Mouse (Mus musculus) gastrocnemius, adult 18-20 months (tissue): ENCODE data around the gene Atl3. TPM values are rescaled to one million over a fixed set of nuclear protein-coding genes. Genes with fewer than 3 reads are reported as not detected.

Source experiments
- DNase-seq: peaks from one replicate; pipeline ENCODE4 v3.0.0; 2021; ENCODE audit warnings: low spot score
- total RNA-seq, 2 experiments: library from RNA; stranded (reverse); gene quantifications; 2 replicates each; pipeline ENCODE4 v1.2.3; 2021

The Atl3 gene
- total RNA-seq, 2 experiments from 2014 or later = 6.1 to 7.2 TPM

- no peak for DNase-seq
Observed at GRCm38 (mm10) chr19:7498816-7499215, 5.0 kb downstream of the Atl3 start.

DNA sequence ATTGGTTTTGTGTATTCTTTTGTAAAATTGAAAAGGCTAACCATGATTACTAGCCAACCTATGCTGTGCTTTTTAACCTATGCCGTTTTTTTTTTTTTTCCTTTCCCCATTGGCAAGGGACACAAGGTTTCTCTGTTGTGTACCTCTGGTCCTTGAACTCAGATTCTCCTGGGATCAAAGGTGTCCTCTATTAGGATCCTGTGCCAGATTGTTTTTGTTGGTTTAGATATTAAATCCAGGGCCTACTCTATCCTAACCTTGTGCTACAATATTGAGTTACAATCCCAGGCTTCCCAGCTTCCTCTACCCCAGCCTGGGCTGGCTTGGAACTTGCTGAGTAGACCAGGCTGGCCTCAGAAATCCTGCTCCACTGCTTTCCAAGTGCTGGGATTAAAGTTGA lies 6.9 kb downstream of the Atl3 start:
- DNase-seq = no peak

DNA sequence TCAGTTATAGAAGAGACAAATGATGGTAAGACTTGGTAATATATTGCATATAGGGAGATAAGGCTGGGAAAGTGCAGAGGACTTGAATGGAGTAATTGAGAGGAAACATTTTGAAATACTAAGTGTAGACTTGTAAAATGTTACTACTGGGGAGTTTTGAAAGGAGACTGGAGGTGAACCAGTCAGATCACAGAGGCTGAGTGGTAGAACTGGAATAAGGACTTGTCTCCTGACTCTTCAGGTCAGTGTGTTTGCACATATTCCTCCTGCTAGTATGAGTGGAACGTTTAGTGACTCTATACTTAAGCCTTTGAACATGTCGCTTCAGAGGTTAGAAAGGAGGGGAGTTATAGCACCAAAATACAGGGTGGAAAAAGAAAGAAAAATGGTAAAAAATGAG lies 8.6 kb downstream of the Atl3 start:
- no peak for DNase-seq

DNA sequence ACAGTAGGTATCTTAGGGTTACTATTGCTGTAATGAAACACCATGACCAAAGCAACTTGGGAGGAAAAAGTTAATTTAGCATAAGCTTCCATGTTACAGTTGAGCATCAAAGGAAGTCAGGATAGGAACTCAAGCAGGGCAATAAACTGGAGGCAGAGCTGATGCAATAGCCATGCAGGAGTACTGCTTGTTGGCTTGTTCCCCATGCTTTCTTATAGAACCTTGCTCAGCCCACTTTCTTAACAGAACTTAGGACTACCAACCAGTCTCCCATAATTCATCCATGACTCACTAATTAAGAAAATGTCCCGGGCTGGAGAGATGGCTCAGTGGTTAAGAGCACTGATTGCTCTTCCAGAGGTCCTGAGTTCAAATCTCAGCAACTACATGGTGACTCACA lies 12.5 kb downstream of the Atl3 start:
- DNase-seq = no peak

- no peak for DNase-seq
Observed at GRCm38 (mm10) chr19:7508026-7508425, 14.2 kb downstream of the Atl3 start.

DNA sequence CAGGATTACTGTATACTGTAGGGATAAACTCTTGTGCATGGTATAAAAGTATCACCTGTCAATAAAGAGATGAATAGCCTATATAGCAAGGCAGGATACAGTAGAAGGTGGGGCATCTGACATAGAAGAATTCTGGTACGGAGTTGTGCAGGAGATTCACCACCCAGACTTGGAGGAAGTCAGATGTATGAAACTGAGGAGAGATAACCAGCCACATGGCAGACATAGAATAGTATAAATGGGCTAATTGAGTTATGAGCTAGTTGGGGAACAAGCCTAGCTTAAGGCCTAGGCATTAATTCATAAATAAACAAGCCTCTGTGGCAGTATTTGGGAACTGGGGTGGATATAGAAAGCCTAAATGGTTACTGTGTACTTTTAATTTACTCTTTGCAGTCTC lies 22.6 kb downstream of the Atl3 start:
- no peak for DNase-seq

DNA sequence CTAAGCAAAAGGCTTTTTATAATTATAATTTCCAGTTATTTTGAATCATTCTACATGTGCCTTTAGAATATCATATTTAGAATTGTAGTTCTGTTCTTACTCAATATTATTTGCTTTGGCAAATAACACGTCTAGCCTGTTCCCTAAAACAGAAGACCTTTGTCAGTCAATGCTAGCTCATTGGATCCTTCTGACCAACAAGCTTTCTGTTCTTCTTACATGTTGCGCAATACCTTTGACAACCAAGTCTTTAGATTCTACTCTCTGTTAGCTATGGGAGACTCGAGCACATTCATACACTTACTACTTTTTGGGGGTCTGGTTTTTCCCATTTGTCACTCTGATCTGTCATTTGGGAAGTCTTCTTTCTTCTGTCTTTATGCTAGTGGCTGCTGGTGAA lies 27.8 kb downstream of the Atl3 start:
- DNase-seq = no peak

DNA sequence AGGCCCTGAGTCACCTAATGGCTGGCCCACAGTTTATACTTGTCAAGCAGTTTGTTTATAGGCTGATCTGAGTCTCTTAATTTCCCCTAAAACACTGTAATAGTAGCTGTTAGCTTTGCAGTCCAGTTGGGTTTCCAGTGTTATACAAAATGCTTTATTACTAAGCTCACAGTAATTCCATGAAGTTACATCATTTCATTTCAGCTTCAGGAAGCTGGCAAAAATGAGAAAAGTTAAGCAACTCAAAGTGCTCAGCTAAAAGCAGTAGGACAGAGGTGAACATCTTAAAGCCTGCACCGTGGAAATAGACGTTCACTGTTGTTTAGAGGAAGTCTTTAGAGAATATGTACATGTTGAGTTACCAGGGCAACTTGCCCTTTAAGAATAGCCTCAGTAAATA lies 29.0 kb downstream of the Atl3 start:
- DNase-seq = no peak

GRCm38 (mm10) chr19:7523292-7523691 lies 29.5 kb downstream of the Atl3 start:
- no peak for DNase-seq

DNA sequence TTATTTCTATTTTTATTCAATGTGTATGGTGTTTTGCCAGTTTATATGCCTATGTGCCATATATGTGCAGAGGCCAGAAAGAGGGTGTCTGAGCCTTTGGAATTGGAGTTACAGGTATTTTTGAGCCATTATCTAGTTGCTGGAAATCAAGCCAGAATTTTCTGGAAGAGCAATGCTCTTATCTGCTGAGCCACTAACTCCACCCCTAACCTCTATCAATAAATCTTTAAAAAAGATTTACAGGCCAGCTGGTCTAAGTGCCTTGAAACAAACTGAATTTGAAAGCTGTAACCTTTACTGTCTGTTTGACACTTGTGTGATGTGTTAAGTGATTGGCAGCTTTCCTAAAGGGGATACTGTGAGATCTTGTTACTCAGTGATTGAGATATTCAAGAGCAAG lies 29.9 kb downstream of the Atl3 start:
- DNase-seq = no peak

GRCm38 (mm10) chr19:7524879-7525278 lies 31.0 kb downstream of the Atl3 start:
- DNase-seq = no peak

DNA sequence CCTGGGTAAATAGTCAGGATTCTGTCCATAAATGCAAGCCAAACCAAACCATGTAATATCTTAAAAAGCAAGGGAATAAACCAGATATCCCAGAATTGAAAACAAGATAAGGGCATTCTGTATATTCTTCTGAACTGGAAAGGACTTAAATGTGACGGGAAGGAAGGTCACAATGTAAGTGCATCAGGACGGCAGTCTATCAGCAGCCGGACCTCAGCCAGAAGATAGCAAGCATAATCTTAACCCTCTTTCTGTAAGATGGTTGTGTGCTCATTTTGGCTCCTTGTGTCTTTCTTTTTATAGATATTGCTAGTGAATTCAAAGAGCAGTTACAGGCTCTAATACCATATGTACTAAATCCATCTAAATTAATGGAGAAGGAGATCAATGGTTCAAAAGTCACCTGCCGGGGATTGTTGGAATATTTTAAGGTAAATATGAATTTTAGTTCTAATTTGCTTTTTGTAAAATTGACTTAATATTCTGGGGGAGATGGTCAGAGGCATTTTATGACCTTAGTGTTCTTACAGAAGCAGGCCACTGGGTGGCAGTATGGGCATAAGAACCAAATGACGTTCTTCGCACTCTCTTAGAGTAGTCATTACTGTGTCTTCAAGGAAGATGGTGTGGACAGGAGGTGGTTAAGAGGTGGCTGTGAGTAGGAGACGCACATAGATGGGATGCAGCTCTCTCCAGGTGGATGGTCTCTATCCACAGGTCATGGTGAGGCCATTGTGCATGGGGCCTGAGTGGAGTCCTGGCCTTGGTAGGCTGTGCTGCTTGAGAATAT lies 35.0 kb downstream of the Atl3 start:
- DNase-seq = peak; percentile 67

DNA sequence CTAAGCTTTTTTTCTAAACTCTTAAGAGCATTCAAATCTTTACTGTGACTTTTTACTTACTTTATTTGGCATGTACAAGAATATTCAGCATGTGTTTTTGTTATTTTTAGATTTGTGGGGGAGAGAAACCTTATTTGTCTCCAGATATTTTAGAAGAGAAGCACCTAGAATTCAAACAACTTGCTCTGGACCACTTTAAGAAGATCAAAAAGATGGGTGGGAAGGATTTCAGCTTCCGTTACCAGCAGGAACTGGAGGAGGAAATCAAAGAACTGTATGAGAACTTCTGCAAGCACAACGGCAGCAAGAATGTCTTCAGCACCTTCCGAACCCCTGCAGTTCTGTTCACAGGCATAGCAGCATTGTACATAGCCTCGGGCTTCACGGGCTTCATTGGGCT lies 38.1 kb downstream of the Atl3 start:
- DNase-seq = no peak

DNA sequence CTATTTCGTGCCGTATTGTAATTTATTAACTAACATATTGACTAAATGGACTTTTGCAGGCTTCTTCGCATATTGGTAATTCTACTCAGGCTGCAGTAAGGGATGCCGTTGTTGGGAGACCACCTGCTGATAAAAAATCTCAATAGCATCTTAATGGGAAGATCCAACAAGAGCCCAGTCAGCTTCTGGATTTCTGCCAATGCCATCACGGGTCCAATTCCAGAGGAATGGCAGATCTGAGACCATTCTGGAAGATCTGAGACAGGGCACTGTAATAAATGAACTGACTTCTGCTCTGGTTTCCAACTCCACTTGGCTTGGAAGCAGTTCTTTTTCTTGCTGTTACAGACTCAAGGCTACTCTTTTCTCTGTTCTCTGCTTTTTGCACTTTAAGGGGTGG lies 40.1 kb downstream of the Atl3 start:
- DNase-seq = no peak

GRCm38 (mm10) chr19:7548924-7549323 lies 55.1 kb downstream of the Atl3 start:
- no peak for DNase-seq

- no peak for DNase-seq
Observed at GRCm38 (mm10) chr19:7551550-7552300, 57.9 kb downstream of the Atl3 start.

- DNase-seq = no peak
Observed at GRCm38 (mm10) chr19:7552301-7552673, 58.4 kb downstream of the Atl3 start.

DNA sequence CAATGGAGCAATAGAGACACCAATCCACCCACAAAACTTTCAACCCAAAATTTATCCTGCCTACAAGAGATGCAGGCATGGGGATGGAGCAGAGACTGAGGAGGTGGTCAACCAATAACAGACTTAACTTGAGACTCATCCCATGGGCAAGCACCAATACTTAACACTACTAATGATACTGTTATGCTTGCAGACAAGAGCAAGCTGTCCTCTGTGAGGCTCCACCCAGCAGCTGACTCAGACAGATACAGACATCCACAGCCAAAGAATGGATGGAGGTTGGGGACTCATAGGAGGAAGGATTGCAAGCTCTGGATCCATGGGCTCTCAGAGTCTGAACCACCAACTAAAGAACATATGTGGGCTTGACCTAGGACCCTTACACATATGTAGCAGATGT lies 59.6 kb downstream of the Atl3 start:
- DNase-seq = no peak

DNA sequence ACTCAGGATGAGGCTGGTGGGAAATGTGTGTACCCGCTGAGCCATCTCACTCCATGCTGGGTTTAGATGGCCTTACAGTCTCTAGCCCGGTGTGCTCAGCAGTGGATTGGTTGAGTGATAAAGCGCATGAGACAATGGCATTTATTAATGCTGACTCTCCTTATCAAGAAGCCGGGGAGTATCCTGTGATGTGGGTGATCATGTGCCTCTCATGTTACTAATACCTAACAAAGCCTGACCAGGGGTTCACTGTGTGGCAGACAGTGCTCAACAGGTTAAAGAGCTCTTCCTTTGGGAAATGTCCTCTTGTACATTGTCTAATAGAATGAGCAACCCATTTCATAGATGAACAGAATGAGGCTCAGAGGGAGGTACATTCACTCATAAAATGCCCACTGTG lies 61.0 kb downstream of the Atl3 start:
- DNase-seq = no peak

GRCm38 (mm10) chr19:7556641-7557040 lies 62.8 kb downstream of the Atl3 start:
- no peak for DNase-seq

DNA sequence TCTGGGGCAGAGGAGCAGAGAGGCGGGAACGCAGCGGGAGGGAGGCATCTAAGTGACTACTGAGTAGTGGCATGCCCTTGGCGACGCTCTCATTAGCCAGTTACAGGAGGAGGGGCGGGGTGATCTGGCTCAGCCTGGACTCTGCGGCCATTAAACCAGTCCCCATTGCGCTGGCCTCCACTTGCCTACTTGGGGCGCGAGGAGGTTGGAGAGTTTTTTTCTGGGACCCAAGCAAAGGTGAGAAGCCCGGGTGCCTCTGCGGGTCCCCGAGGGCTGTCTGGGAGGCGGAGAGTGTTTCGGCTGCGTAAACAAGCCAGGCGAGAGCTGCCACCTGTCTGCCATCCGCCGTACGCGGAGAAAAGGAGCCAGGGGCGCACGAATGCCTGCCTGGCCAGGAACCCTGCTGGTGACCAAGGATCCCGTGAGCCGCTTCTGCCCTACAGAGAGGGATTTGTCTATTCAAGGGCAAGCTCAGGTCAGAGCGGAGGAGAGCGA lies 63.5 kb downstream of the Atl3 start, which contains the start of gene Pla2g16:
Gene Pla2g16 (plus strand): TSS at position 132 of the 495 bp plus-strand sequence.
- DNase-seq = peak; percentile 84

- DNase-seq = no peak
Observed at GRCm38 (mm10) chr19:7557844-7558243, 64.0 kb downstream of the Atl3 start.

DNA sequence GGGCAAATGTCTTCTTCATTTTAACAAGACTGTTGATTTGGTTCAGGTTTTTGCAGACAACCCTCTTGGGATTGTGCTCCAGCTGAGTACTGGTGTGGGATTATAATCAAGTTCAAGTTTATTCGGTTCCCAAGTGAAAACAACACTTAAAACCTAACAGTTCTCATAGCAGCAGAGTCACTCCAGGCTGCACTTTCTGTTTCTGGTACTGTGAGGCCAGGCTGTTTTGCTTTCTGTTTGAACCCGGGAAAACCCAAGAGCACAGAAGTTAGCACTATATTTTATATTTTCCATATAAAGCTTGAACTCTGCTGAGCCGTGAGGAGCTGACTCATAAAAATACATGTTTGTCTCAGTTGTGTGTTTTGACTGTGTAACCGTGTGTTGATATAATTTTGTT lies 64.8 kb downstream of the Atl3 start:
- DNase-seq = no peak
